Comparison of ENCODE assay signal across 8 mouse cellular contexts in genomic region chr11:109445438-109446035, GRCm38 (mm10). TPM values are rescaled to one million over a fixed set of nuclear protein-coding genes. Genes with fewer than 3 reads are reported as not detected.
DNase-seq lines count a peak whose midpoint lies in the region; ATAC-seq lines count a peak whose summit lies in the region.

No protein-coding gene starts in this region.

- 59% methylated on average over 13 of the region's 13 CpGs for WGBS in hindbrain, embryonic 12.5 days
- 41% methylated on average over 13 of the region's 13 CpGs for WGBS in liver, embryonic 16.5 days (ENCODE audit: insufficient replicate concordance)

- H3K9ac ChIP-seq in hindbrain, embryonic 12.5 days: no peak overlapping the region
- no peak overlapping the region for H3K9ac ChIP-seq in liver, embryonic 16.5 days (ENCODE audit: low read depth, low read length)

- ATAC-seq in hindbrain, embryonic 12.5 days (ENCODE audit: low FRiP score): peak; percentile 50; the same call in 1 of the 2 replicates
- peak; percentile 80 for ATAC-seq in liver, embryonic 16.5 days (ENCODE audit: low read depth)

- intact Hi-C loops in left cerebral cortex, postnatal 14 days (cut with DNase I): loop anchor here (2.0 to 5.0 kb wide), 2 partner anchors 139 to 417 kb away; no protein-coding TSS in a partner anchor
- intact Hi-C loops in left cerebral cortex, postnatal 4 days (cut with DNase I): loop anchor here (2.0 to 5.0 kb wide), 2 partner anchors 137 to 415 kb away; no protein-coding TSS in a partner anchor

- no peak overlapping the region for H3K4me3 ChIP-seq in hindbrain, embryonic 12.5 days
- no peak overlapping the region for H3K4me3 ChIP-seq in liver, embryonic 16.5 days (ENCODE audit: low read depth, low read length)

- no peak overlapping the region for H3K27ac ChIP-seq in hindbrain, embryonic 12.5 days
- H3K27ac ChIP-seq in liver, embryonic 16.5 days (ENCODE audit: low read length): no peak overlapping the region

- no peaks in the 10 kb centered on the region for H3K36me3 ChIP-seq in hindbrain, embryonic 12.5 days
- peaks cover 8% of the 10 kb centered on the region for H3K36me3 ChIP-seq in liver, embryonic 16.5 days (ENCODE audit: control insufficient read depth, insufficient read depth)

- H3K4me2 ChIP-seq in hindbrain, embryonic 12.5 days (replicated peaks): no peak overlapping the region
- no peak overlapping the region for H3K4me2 ChIP-seq in liver, embryonic 16.5 days (ENCODE audit: low read depth, low read length)

- DNase-seq in left cerebral cortex, postnatal 14 days (ENCODE audit: low spot score in 2 of 2): peak; percentile 34 to 70
- DNase-seq in left cerebral cortex, postnatal 4 days: no peak
- peak; percentile 63 for DNase-seq in MN1 (ENCODE audit: low spot score)
- peak; percentile 78 for DNase-seq in embryo, embryonic 10.5 days (ENCODE audit: low spot score)
- peak; percentile 37 for DNase-seq in skeletal muscle tissue, adult 2 months (ENCODE audit: low read depth, low spot score)
- no peak for DNase-seq in urinary bladder, postnatal 4 days (ENCODE audit: low spot score in 2 of 2)

- 0 out of 2 replicates have a peak, but pooled peaks cover 4% of the 10 kb centered on the region for H3K27me3 ChIP-seq in hindbrain, embryonic 12.5 days
- no peaks in the 10 kb centered on the region for H3K27me3 ChIP-seq in liver, embryonic 16.5 days (ENCODE audit: control insufficient read depth, insufficient read depth, low read depth, low read length)

- no peaks in the 10 kb centered on the region for H3K4me1 ChIP-seq in hindbrain, embryonic 12.5 days
- peaks cover 10% of the 10 kb centered on the region for H3K4me1 ChIP-seq in liver, embryonic 16.5 days (ENCODE audit: control insufficient read depth, low read depth, low read length)

- no peaks in the 10 kb centered on the region for H3K9me3 ChIP-seq in hindbrain, embryonic 12.5 days (replicated peaks)
- no peaks in the 10 kb centered on the region for H3K9me3 ChIP-seq in liver, embryonic 16.5 days (replicated peaks; ENCODE audit: control insufficient read depth, low read length)

RNA-seq across cellular contexts. Expression of gene Amz2, which starts 19.8 kb away (rescaled TPM):
- 10 to 100 TPM; 61.9 to 62.2 TPM for total RNA-seq in left cerebral cortex, postnatal 14 days (2021)
- 100 to 1,000 TPM; 179 to 181 TPM for total RNA-seq in left cerebral cortex, postnatal 4 days (2021)
- 44.1 and 45.7 TPM in 2 replicates for polyA plus RNA-seq in hindbrain, embryonic 12.5 days (2016; fragmentation: Nextera tagmentation; extraction: Ambion mirVana)
- 10.1 and 11.4 TPM in 2 replicates for polyA plus RNA-seq in liver, embryonic 16.5 days (2015; fragmentation: Nextera tagmentation; extraction: Ambion mirVana)

RNA-seq across cellular contexts. Expression of gene Arsg, which starts 27.6 kb away (rescaled TPM):
- 1 to 10 TPM; 5.9 to 7.1 TPM for total RNA-seq in left cerebral cortex, postnatal 14 days (2021)
- 1 to 10 TPM; 4.8 to 6.0 TPM for total RNA-seq in left cerebral cortex, postnatal 4 days (2021)
- polyA plus RNA-seq in hindbrain, embryonic 12.5 days (2016; fragmentation: Nextera tagmentation; extraction: Ambion mirVana): 4.7 and 5.9 TPM in 2 replicates
- polyA plus RNA-seq in liver, embryonic 16.5 days (2015; fragmentation: Nextera tagmentation; extraction: Ambion mirVana): 3.2 and 3.8 TPM in 2 replicates

RNA-seq across cellular contexts. Expression of gene Slc16a6, which starts 27.9 kb away (rescaled TPM):
- total RNA-seq in left cerebral cortex, postnatal 14 days (2021): 10 to 100 TPM in 1 of 2 experiments, 1 to 10 TPM in 1; 9.6 to 11.4 TPM
- 10 to 100 TPM; 13.0 to 13.2 TPM for total RNA-seq in left cerebral cortex, postnatal 4 days (2021)
- 4.0 and 4.6 TPM in 2 replicates for polyA plus RNA-seq in hindbrain, embryonic 12.5 days (2016; fragmentation: Nextera tagmentation; extraction: Ambion mirVana)
- 32.0 and 33.4 TPM in 2 replicates for polyA plus RNA-seq in liver, embryonic 16.5 days (2015; fragmentation: Nextera tagmentation; extraction: Ambion mirVana)

RNA-seq across cellular contexts. Expression of gene 9930022D16Rik, which starts 31.8 kb away (rescaled TPM):
- not detected for total RNA-seq in left cerebral cortex, postnatal 14 days (2021)
- not detected for total RNA-seq in left cerebral cortex, postnatal 4 days (2021)
- not detected in 2 replicates for polyA plus RNA-seq in hindbrain, embryonic 12.5 days (2016; fragmentation: Nextera tagmentation; extraction: Ambion mirVana)
- not detected in 2 replicates for polyA plus RNA-seq in liver, embryonic 16.5 days (2015; fragmentation: Nextera tagmentation; extraction: Ambion mirVana)

Comparison
In these comparisons a context has a peak if more than half of its experiments do, and no peak if none do; other contexts are left out.
1. DNase-seq: peak in left cerebral cortex, postnatal 14 days (2 of 2), MN1 (single experiment), embryo, embryonic 10.5 days (single experiment) and skeletal muscle tissue, adult 2 months (single experiment); none in left cerebral cortex, postnatal 4 days (single experiment) and urinary bladder, postnatal 4 days (0 of 2).